Comparison of ENCODE assay signal across 15 mouse cellular contexts in the genomic region with DNA sequence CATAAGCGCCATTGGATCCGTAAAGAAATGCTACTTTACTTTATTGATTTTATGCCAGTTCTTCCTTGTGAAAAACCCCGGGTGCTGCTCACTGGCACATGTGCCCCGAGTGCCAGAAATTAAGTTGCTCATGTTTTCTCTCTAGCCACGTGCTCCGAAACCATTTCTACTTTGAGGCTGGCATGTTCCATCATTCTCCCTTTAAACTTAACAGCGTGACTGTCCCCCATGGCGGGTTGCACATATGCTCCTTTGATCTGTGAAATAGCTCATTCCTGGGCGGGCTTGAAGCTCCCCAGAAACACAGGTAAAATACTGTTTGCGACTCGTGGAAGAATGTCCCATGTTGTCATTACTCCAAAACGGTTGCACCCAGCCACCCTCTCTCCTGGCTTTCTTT. TPM values are rescaled to one million over a fixed set of nuclear protein-coding genes. Genes with fewer than 3 reads are reported as not detected.
DNase-seq lines count a peak whose midpoint lies in the region; ATAC-seq and TF ChIP-seq lines count a peak whose summit lies in the region.
"Had no signal": no experiment of that assay in that cellular context is flagged by ENCODE, and none has a peak within 500 bp of the region (broad histone marks: within the 10 kb centered on the region; RNA-seq: fewer than 3 reads in every experiment).

No protein-coding gene starts in this region.

- no peaks in the 10 kb centered on the region for H3K27me3 ChIP-seq in heart, postnatal 0 days (ENCODE audit: control insufficient read depth, insufficient read depth, low read length)
- H3K27me3 ChIP-seq in heart, embryonic 10.5 days (ENCODE audit: insufficient read depth, poor library complexity, severe bottlenecking), result no peaks in the 10 kb centered on the region
- H3K27me3 ChIP-seq in megakaryocyte, embryonic 14.5 days (replicated peaks), result peaks cover 44% of the 10 kb centered on the region
- H3K27me3 ChIP-seq in limb, embryonic 12.5 days, result no peaks in the 10 kb centered on the region
- H3K27me3 ChIP-seq in liver, embryonic 16.5 days (ENCODE audit: control insufficient read depth, insufficient read depth, low read depth, low read length), result no peaks in the 10 kb centered on the region; the same call in 1 of the 2 replicates

- no peak overlapping the region for H3K4me3 ChIP-seq in heart, postnatal 0 days (ENCODE audit: low read depth, low read length)
- H3K4me3 ChIP-seq in heart, embryonic 10.5 days, result no peak overlapping the region
- peak overlapping the region; percentile 87 for H3K4me3 ChIP-seq in megakaryocyte, embryonic 14.5 days (replicated peaks)
- no peak overlapping the region for H3K4me3 ChIP-seq in limb, embryonic 12.5 days (replicated peaks)
- H3K4me3 ChIP-seq in liver, embryonic 16.5 days (ENCODE audit: low read depth, low read length), result peak overlapping the region; percentile 41; the same call in 1 of the 2 replicates
- H3K4me3 ChIP-seq: forebrain, embryonic 12.5 days had no signal

- peak overlapping the region; percentile 49; the same call in 1 of the 2 replicates for H3K4me2 ChIP-seq in heart, postnatal 0 days (ENCODE audit: low read depth, low read length)
- peak overlapping the region; percentile 40 for H3K4me2 ChIP-seq in limb, embryonic 12.5 days
- peak overlapping the region; percentile 64 for H3K4me2 ChIP-seq in liver, embryonic 16.5 days (ENCODE audit: low read depth, low read length)
- H3K4me2 ChIP-seq: forebrain, embryonic 12.5 days had no signal

- H3K4me1 ChIP-seq in heart, postnatal 0 days (ENCODE audit: control insufficient read depth, insufficient read depth), result 0 out of 2 replicates have a peak, but pooled peaks cover 9% of the 10 kb centered on the region
- peaks cover 27% of the 10 kb centered on the region for H3K4me1 ChIP-seq in heart, embryonic 10.5 days
- peaks cover 14% of the 10 kb centered on the region for H3K4me1 ChIP-seq in megakaryocyte, embryonic 14.5 days
- peaks cover 61% of the 10 kb centered on the region for H3K4me1 ChIP-seq in limb, embryonic 12.5 days (replicated peaks)
- peaks cover 14% of the 10 kb centered on the region for H3K4me1 ChIP-seq in liver, embryonic 16.5 days (ENCODE audit: control insufficient read depth, low read depth, low read length)

- H3K36me3 ChIP-seq in heart, postnatal 0 days (replicated peaks; ENCODE audit: control insufficient read depth, insufficient read depth, low read length), result no peaks in the 10 kb centered on the region
- no peaks in the 10 kb centered on the region for H3K36me3 ChIP-seq in heart, embryonic 10.5 days
- no peaks in the 10 kb centered on the region for H3K36me3 ChIP-seq in megakaryocyte, embryonic 14.5 days (replicated peaks; ENCODE audit: low read length)
- no peaks in the 10 kb centered on the region for H3K36me3 ChIP-seq in limb, embryonic 12.5 days
- no peaks in the 10 kb centered on the region for H3K36me3 ChIP-seq in liver, embryonic 16.5 days (ENCODE audit: control insufficient read depth, insufficient read depth)
- H3K36me3 ChIP-seq: forebrain, embryonic 12.5 days had no signal

- H3K9ac ChIP-seq in heart, postnatal 0 days (replicated peaks; ENCODE audit: low read depth, low read length), result no peak overlapping the region
- no peak overlapping the region for H3K9ac ChIP-seq in limb, embryonic 12.5 days (replicated peaks)
- no peak overlapping the region for H3K9ac ChIP-seq in liver, embryonic 16.5 days (ENCODE audit: low read depth, low read length)
- H3K9ac ChIP-seq: forebrain, embryonic 12.5 days had no signal

- TF ChIP-seq CTCF in heart, postnatal 0 days (IDR thresholded peaks at IDR 0.05; ENCODE audit: low read depth), result no peak

- no peak for TF ChIP-seq EP300 in heart, postnatal 0 days (IDR thresholded peaks at IDR 0.05; ENCODE audit: low read depth)

- ATAC-seq in heart, postnatal 0 days (ENCODE audit: insufficient read depth, low read depth), result no peak
- ATAC-seq in megakaryocyte, adult 5-6 weeks (ENCODE audit: poor library complexity, severe bottlenecking), result no peak
- no peak for ATAC-seq in limb, embryonic 12.5 days (ENCODE audit: insufficient number of reproducible peaks, insufficient read depth, low FRiP score, low TSS enrichment, low read depth)
- no peak for ATAC-seq in liver, embryonic 16.5 days (ENCODE audit: low read depth)

- WGBS in heart, postnatal 0 days, result 71% methylated on average over 12 of the region's 12 CpGs
- 69% methylated on average over 12 of the region's 12 CpGs for WGBS in heart, embryonic 10.5 days
- 42% methylated on average over 12 of the region's 12 CpGs for WGBS in limb, embryonic 12.5 days
- 67% methylated on average over 12 of the region's 12 CpGs for WGBS in liver, embryonic 16.5 days (ENCODE audit: insufficient replicate concordance)

- H3K27ac ChIP-seq in heart, postnatal 0 days (ENCODE audit: low read depth), result no peak overlapping the region
- H3K27ac ChIP-seq in heart, embryonic 10.5 days, result no peak overlapping the region
- H3K27ac ChIP-seq in limb, embryonic 12.5 days, result no peak overlapping the region
- H3K27ac ChIP-seq in liver, embryonic 16.5 days (ENCODE audit: low read length), result no peak overlapping the region
- H3K27ac ChIP-seq: forebrain, embryonic 12.5 days had no signal

- no peaks in the 10 kb centered on the region for H3K9me3 ChIP-seq in heart, postnatal 0 days (replicated peaks; ENCODE audit: control insufficient read depth, low read length)
- no peaks in the 10 kb centered on the region for H3K9me3 ChIP-seq in heart, embryonic 10.5 days
- no peaks in the 10 kb centered on the region for H3K9me3 ChIP-seq in megakaryocyte, embryonic 14.5 days
- H3K9me3 ChIP-seq in limb, embryonic 12.5 days, result no peaks in the 10 kb centered on the region
- H3K9me3 ChIP-seq in liver, embryonic 16.5 days (replicated peaks; ENCODE audit: control insufficient read depth, low read length), result no peaks in the 10 kb centered on the region
- H3K9me3 ChIP-seq: forebrain, embryonic 12.5 days had no signal

- DNase-seq in heart, postnatal 0 days (ENCODE audit: low spot score), result no peak
- DNase-seq in heart, embryonic 10.5 days (ENCODE audit: low spot score), result no peak
- DNase-seq in gastrocnemius, postnatal 25 days, result no peak
- DNase-seq: cerebellum, postnatal 14 days had no signal

RNA-seq across cellular contexts. Expression of gene Grap2, which starts 26.4 kb away (rescaled TPM):
- 2.8 TPM in 1 of 2 replicates, not detected in the other for total RNA-seq in heart, postnatal 0 days (2014; rRNA removed; ENCODE audit: low replicate concordance)
- 0.46 and 1.3 TPM in 2 replicates for polyA plus RNA-seq in heart, postnatal 0 days (2015; fragmentation: Nextera tagmentation; extraction: Ambion mirVana)
- 4.9 and 5.0 TPM in 2 replicates for polyA plus RNA-seq in heart, embryonic 10.5 days (2016; fragmentation: Nextera tagmentation; extraction: Ambion mirVana)
- 136 and 290 TPM in 2 replicates for polyA plus RNA-seq in megakaryocyte, embryonic 14.5 days (2012; ENCODE audit: insufficient read depth, low replicate concordance)
- total RNA-seq in megakaryocyte, adult 5-6 weeks (2015), result 3.6 and 4.3 TPM in 2 replicates
- total RNA-seq in megakaryocyte, adult 5-6 weeks (2017), result 7.3 and 7.4 TPM in 2 replicates
- 1.8 and 2.9 TPM in 2 replicates for polyA plus RNA-seq in limb, embryonic 12.5 days (2016; fragmentation: Nextera tagmentation; extraction: Ambion mirVana)
- polyA plus RNA-seq in liver, embryonic 16.5 days (2015; fragmentation: Nextera tagmentation; extraction: Ambion mirVana), result 12.7 and 14.0 TPM in 2 replicates
- total RNA-seq in gastrocnemius, postnatal 25 days (2021), result under 1 TPM; 0.08 to 0.32 TPM

RNA-seq across cellular contexts. Expression of gene Enthd1, which starts 33.8 kb away (rescaled TPM):
- not detected in 2 replicates for total RNA-seq in heart, postnatal 0 days (2014; rRNA removed; ENCODE audit: low replicate concordance)
- polyA plus RNA-seq in heart, postnatal 0 days (2015; fragmentation: Nextera tagmentation; extraction: Ambion mirVana), result not detected in 2 replicates
- not detected in 2 replicates for polyA plus RNA-seq in heart, embryonic 10.5 days (2016; fragmentation: Nextera tagmentation; extraction: Ambion mirVana)
- not detected in 2 replicates for polyA plus RNA-seq in megakaryocyte, embryonic 14.5 days (2012; ENCODE audit: insufficient read depth, low replicate concordance)
- total RNA-seq in megakaryocyte, adult 5-6 weeks (2015), result 0.11 TPM in 1 of 2 replicates, not detected in the other
- 0.18 TPM in 1 of 2 replicates, not detected in the other for total RNA-seq in megakaryocyte, adult 5-6 weeks (2017)
- polyA plus RNA-seq in limb, embryonic 12.5 days (2016; fragmentation: Nextera tagmentation; extraction: Ambion mirVana), result not detected in 2 replicates
- polyA plus RNA-seq in liver, embryonic 16.5 days (2015; fragmentation: Nextera tagmentation; extraction: Ambion mirVana), result not detected in 2 replicates
- total RNA-seq in gastrocnemius, postnatal 25 days (2021), result not detected
- total RNA-seq: adrenal gland, postnatal 10 days; heart, postnatal 4 days; layer of hippocampus, postnatal 14 days had no signal
- polyA plus RNA-seq: embryonic facial prominence, embryonic 11.5 days; forebrain, embryonic 12.5 days; limb, embryonic 11.5 days; small intestine, adult 2 months had no signal

Comparison
In these comparisons a context has a peak if more than half of its experiments do, and no peak if none do; other contexts are left out.
1. H3K4me3 ChIP-seq: peak in megakaryocyte, embryonic 14.5 days (single experiment) and liver, embryonic 16.5 days (single experiment); none in heart, postnatal 0 days (single experiment), heart, embryonic 10.5 days (single experiment) and limb, embryonic 12.5 days (single experiment).
2. Peak in every context shown above with its lines, with median percentiles within 50 percentile points of each other: H3K4me2 ChIP-seq.